Mouse (Mus musculus): ENCODE data around the gene Phpt1. TPM values are rescaled to one million over a fixed set of nuclear protein-coding genes. Genes with fewer than 3 reads are reported as not detected.
"Not testable (repeated sequence)": the region's sequence is repeated elsewhere in the genome, so short reads cannot be mapped to it uniquely, and the experiment has no call there.

Gene Phpt1
- polyA plus RNA-seq, 1 experiment from 2014 or later: 31.2 TPM

DNA sequence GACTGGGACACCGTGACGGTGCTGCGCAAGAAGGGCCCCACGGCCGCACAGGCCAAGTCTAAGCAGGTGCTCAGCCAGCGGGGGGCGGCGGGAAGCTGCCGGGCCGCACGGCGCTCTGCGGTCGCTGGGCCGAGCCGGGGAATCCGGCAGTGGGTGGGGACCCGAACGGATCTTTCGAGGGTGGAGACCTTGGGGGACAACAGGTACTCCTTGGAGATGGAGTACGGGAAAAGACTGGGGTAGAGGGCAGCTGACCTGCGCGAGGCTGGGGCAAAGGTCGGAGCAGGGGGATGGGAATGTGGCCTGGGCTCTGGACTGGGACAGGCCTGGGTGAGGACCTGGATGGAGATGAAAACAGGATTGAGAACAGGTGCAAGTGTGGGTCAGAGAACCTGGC is 17.1 kb downstream of the Phpt1 start:
- Histone ChIP-seq H3K4me2 (ENCODE audit: low read depth, low read length) (peak overlapping the region; percentile 87), H3K27me3 (ENCODE audit: control insufficient read depth, insufficient read depth, low read depth, low read length) (no peaks in the 10 kb centered on the region), H3K4me1 (ENCODE audit: control insufficient read depth, low read depth, low read length) (peaks cover 22% of the 10 kb centered on the region), H3K36me3 (ENCODE audit: control insufficient read depth, insufficient read depth) (peaks cover 18% of the 10 kb centered on the region), H3K9ac (ENCODE audit: low read depth, low read length) (peak overlapping the region; percentile 94), H3K4me3 (ENCODE audit: low read depth, low read length) (peak overlapping the region; percentile 87), H3K27ac (ENCODE audit: low read length) (peak overlapping the region; percentile 79), H3K9me3 (replicated peaks; ENCODE audit: control insufficient read depth, low read length) (no peaks in the 10 kb centered on the region)
- WGBS (ENCODE audit: insufficient replicate concordance): 0% methylated on average over 24 of the region's 24 CpGs
- ATAC-seq (ENCODE audit: low read depth): peak; percentile 53

DNA sequence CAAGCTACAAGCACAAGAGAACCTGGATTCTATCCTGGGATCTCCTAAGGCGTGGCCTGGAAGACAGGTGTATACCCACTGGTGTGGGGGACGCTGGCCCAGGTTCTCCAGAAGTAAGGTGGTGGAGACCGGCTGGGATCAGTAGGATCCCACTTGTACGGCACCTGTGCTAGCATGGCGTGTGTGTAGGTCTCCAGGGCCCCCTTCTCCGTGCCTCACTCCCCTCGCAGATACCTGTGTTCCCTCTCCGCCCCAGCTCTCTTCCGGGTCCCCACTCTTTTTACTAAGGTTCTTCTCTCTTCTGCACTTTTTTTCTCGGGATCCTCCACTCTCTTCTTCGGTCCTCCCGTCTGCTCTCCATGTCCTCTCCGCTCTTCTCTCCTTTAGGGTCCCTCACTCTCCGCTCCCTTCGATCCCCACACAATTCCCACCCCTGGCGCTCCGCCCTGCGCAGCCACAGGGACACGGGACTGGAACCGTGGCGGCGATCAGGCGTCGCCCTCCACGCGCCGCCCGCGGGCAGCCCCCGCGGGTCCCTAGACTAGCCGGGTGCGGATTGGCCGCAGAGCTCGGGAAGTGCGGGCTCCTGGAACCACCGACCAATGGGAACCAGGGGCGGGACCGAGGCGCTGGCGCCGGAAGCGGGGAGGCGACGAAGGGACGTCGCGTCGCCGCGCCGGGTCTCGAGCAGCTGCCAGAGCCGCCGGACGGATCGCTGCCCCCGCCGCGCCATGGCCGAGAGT is 17.6 kb downstream of the Phpt1 start, which contains the start of gene Edf1:
TSS of gene Edf1 (plus strand) at position 627 of the 743 bp plus-strand sequence.
- peak within 1 kb of the TSS; percentile 93 for H3K4me2 ChIP-seq (ENCODE audit: low read depth, low read length)
- WGBS (ENCODE audit: insufficient replicate concordance): under 1% methylated on average over 60 of the region's 61 CpGs
- ATAC-seq (ENCODE audit: low read depth): peak; percentile 99

DNA sequence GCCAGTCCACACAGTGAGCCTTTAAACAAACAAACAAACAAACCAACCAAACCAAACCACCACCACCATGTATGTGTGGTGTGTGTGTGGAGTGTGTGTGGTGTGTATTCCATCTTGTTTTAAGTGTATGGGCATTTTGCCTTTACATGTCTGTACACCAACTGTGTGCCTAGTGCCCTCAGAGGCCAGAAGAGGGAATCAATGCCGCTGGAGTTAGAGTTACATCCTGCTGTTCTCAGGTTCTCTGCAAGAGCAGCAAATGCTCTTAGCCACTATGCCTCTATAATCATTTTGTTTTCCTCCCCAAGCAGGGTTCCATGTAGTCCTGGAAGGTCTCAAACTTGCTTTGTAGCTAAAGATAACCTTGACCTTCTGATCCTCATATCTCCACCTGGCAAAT is 18.7 kb downstream of the Phpt1 start:
- ATAC-seq (ENCODE audit: low read depth): no peak
- H3K4me1 ChIP-seq (ENCODE audit: control insufficient read depth, low read depth, low read length): peaks cover 22% of the 10 kb centered on the region
- WGBS (ENCODE audit: insufficient replicate concordance): 56% methylated on average over 1 of the region's 1 CpGs
- H3K4me2 ChIP-seq (ENCODE audit: low read depth, low read length): no peak overlapping the region
- no peaks in the 10 kb centered on the region for H3K27me3 ChIP-seq (ENCODE audit: control insufficient read depth, insufficient read depth, low read depth, low read length)
- no peak overlapping the region for H3K27ac ChIP-seq (ENCODE audit: low read length)
- H3K9ac ChIP-seq (ENCODE audit: low read depth, low read length): no peak overlapping the region
- peaks cover 8% of the 10 kb centered on the region for H3K36me3 ChIP-seq (ENCODE audit: control insufficient read depth, insufficient read depth)
- no peaks in the 10 kb centered on the region for H3K9me3 ChIP-seq (replicated peaks; ENCODE audit: control insufficient read depth, low read length)
- no peak overlapping the region for H3K4me3 ChIP-seq (ENCODE audit: low read depth, low read length)

More for the DNA sequence above, 17.6 kb downstream of the Phpt1 start, which contains the start of gene Edf1:
- no peaks in the 10 kb centered on the region for H3K27me3 ChIP-seq (ENCODE audit: control insufficient read depth, insufficient read depth, low read depth, low read length)
- H3K4me3 ChIP-seq (ENCODE audit: low read depth, low read length): peak within 1 kb of the TSS; percentile 87
- peak within 1 kb of the TSS; percentile 94 for H3K9ac ChIP-seq (ENCODE audit: low read depth, low read length)
- peaks cover 13% of the 10 kb centered on the region for H3K36me3 ChIP-seq (ENCODE audit: control insufficient read depth, insufficient read depth)
- H3K27ac ChIP-seq (ENCODE audit: low read length): peak within 1 kb of the TSS; percentile 79
- no peaks in the 10 kb centered on the region for H3K9me3 ChIP-seq (replicated peaks; ENCODE audit: control insufficient read depth, low read length)
- H3K4me1 ChIP-seq (ENCODE audit: control insufficient read depth, low read depth, low read length): peaks cover 22% of the 10 kb centered on the region

DNA sequence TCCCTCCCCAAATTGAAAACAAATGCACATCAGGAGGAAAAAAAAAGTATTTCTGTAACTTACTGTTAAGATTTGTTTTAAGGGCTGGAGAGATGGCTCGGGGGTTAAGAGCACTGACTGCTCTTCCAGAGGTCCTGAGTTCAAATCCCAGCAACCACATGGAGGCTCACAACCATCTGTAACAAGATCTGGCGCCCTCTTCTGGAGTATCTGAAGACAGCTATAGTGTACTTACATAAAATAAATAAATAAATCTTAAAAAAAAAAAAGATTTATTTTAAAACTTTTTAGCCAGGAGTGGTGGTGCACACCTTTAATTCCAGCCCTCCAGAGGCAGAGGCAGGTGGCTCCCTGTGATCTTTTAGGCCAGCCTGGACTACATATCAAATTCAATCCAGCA is 19.5 kb downstream of the Phpt1 start:
- not testable (repeated sequence) for H3K9ac ChIP-seq (ENCODE audit: low read depth, low read length); H3K27ac ChIP-seq (ENCODE audit: low read length); H3K27me3 ChIP-seq (ENCODE audit: control insufficient read depth, insufficient read depth, low read depth, low read length); H3K9me3 ChIP-seq (replicated peaks; ENCODE audit: control insufficient read depth, low read length); H3K4me3 ChIP-seq (ENCODE audit: low read depth, low read length); ATAC-seq (ENCODE audit: low read depth); H3K4me2 ChIP-seq (ENCODE audit: low read depth, low read length); H3K36me3 ChIP-seq (ENCODE audit: control insufficient read depth, insufficient read depth)
- 45% methylated on average over 2 of the region's 2 CpGs for WGBS (ENCODE audit: insufficient replicate concordance)
- peaks cover 22% of the 10 kb centered on the region for H3K4me1 ChIP-seq (ENCODE audit: control insufficient read depth, low read depth, low read length)

DNA sequence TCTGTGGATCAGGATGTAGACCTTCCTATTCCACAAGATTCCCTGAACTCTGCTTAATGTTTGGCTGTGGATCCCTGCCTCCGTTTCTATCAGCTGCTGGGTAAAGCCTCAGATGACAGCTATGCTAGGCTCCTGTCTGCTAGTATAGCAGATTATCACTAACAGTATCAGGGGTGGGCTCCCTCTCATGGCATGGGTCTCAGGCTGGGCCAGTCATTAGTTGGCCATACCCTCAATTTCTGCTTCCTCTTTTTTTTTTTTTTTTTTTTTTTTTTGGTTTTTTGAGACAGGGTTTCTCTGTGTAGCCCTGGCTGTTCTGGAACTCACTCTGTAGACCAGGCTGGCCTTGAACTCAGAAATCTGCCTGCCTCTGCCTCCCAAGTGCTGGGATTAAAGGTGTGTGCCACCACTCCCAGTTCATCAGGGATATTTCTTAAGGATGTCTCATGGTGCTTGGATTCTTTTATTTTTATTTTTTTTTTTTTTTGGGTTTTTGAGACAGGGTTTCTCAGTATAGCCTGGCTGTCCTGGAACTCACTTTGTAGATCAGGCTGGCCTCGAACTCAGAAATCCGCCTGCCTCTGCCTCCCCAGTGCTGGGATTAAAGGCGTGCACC is 21.7 kb downstream of the Phpt1 start:
- 62% methylated on average over 4 of the region's 4 CpGs for WGBS (ENCODE audit: insufficient replicate concordance)
- not testable (repeated sequence) for H3K27me3 ChIP-seq (ENCODE audit: control insufficient read depth, insufficient read depth, low read depth, low read length); H3K4me1 ChIP-seq (ENCODE audit: control insufficient read depth, low read depth, low read length); H3K27ac ChIP-seq (ENCODE audit: low read length); ATAC-seq (ENCODE audit: low read depth); H3K9me3 ChIP-seq (replicated peaks; ENCODE audit: control insufficient read depth, low read length); H3K4me3 ChIP-seq (ENCODE audit: low read depth, low read length); H3K36me3 ChIP-seq (ENCODE audit: control insufficient read depth, insufficient read depth); H3K9ac ChIP-seq (ENCODE audit: low read depth, low read length); H3K4me2 ChIP-seq (ENCODE audit: low read depth, low read length)

DNA sequence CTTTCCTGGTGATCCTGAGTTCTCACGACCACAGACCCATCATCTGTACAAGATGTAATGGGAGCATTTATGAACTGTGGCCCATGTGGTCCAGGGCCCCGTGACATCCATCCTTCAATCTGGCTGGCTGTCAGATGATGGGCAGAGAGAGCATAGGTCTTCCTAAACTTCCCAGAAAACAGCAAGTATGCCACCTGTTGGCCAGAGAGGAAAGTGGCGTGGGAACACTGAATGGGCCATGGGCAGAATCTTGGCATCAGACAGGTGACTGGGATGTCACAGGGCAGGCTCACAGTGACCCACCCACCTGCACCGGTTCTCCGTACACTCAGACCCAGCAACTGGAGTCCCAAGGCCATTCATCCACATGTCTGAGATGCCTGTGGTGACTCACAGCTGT is 23.8 kb downstream of the Phpt1 start:
- H3K9ac ChIP-seq (ENCODE audit: low read depth, low read length): no peak overlapping the region
- H3K27ac ChIP-seq (ENCODE audit: low read length): no peak overlapping the region
- H3K4me3 ChIP-seq (ENCODE audit: low read depth, low read length): no peak overlapping the region
- ATAC-seq (ENCODE audit: low read depth): no peak
- H3K36me3 ChIP-seq (ENCODE audit: control insufficient read depth, insufficient read depth): no peaks in the 10 kb centered on the region
- WGBS (ENCODE audit: insufficient replicate concordance): 34% methylated on average over 5 of the region's 5 CpGs
- H3K27me3 ChIP-seq (ENCODE audit: control insufficient read depth, insufficient read depth, low read depth, low read length): no peaks in the 10 kb centered on the region
- H3K4me2 ChIP-seq (ENCODE audit: low read depth, low read length): no peak overlapping the region
- H3K4me1 ChIP-seq (ENCODE audit: control insufficient read depth, low read depth, low read length): peaks cover 4% of the 10 kb centered on the region; the same call in 1 of the 2 replicates
- no peaks in the 10 kb centered on the region for H3K9me3 ChIP-seq (replicated peaks; ENCODE audit: control insufficient read depth, low read length)

DNA sequence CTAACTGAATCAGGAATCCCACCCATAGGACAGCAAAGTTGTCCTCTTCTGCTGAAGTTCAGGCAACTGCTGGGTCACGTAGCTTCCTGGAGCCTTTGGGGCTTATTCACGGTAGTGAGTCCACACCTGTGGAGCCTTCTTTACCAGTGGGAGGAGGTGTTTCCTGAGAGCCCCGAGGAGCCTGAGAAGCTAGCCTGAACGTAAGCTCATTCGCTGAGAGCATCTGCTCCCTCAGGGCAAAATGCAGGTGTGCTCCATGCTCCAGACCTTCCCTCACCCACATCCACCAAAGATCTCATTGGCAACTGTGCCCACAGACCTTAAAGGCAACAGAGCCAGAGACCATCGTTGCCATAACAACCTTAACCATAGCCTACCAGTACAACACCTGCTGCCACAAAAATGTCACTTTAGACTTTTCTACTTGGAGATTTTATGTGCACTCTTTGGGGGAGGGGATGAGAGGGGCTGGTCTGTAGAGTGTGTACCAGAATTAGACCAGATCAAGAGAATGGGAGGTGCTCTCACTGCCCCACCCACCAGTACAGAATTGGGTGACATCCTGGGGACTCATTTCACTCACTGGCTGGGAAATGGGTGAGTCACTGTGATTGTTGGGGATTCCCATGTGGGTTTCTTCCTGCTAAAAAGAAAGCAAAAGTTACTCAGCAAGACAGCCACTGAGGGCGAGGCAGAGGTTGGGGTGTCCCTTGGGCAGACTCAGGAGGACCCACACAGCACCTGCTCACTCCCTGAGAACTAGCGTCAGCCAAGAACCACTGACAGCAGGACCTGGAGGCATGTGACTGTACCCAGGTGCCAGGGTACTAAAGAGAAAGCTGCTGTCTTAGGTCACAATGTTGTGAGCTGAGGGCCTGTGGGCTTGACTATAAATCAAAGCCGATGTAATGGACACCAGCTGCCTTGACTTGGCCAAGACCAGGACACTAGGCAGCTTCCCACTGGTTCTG is 25.7 kb downstream of the Phpt1 start:
- peaks cover 16% of the 10 kb centered on the region for H3K4me1 ChIP-seq (ENCODE audit: control insufficient read depth, low read depth, low read length)
- no peak overlapping the region for H3K4me3 ChIP-seq (ENCODE audit: low read depth, low read length)
- ATAC-seq (ENCODE audit: low read depth): no peak
- H3K27me3 ChIP-seq (ENCODE audit: control insufficient read depth, insufficient read depth, low read depth, low read length): no peaks in the 10 kb centered on the region
- no peak overlapping the region for H3K4me2 ChIP-seq (ENCODE audit: low read depth, low read length)
- no peaks in the 10 kb centered on the region; the same call in 1 of the 2 replicates for H3K36me3 ChIP-seq (ENCODE audit: control insufficient read depth, insufficient read depth)
- H3K27ac ChIP-seq (ENCODE audit: low read length): no peak overlapping the region
- H3K9ac ChIP-seq (ENCODE audit: low read depth, low read length): no peak overlapping the region
- WGBS (ENCODE audit: insufficient replicate concordance): 66% methylated on average over 9 of the region's 9 CpGs
- no peaks in the 10 kb centered on the region for H3K9me3 ChIP-seq (replicated peaks; ENCODE audit: control insufficient read depth, low read length)

DNA sequence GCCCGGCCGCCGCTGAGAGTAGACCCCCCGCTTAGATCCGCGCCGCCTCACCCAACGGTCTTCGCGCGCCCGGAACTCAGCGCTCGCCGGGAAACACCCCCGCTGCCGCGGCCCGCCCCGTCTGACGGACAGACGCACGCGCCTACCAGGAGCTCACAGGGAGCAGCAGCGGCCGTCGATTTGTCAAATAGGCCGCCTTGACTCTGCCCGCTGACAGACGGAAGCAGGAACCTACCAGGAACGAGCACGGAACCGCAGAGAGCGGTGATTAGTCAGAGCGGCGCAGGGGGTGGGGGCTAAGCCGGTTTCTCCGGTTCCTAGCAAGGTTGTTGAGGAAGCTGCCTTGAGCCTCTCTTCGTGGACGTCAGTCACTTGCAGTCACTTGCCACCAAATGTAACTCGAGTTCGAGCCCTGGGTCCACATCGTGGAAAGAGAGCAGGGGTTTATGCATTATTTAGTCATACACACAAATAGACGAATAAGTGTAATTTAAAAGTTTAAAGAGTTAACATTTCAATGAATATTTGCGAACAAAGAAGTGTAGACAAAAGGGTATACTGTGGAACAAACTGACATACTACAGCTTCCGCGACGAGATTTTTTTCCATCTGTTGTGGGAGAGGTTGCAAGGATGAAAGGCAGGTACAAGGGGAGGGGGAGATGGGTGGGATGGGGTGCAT is 28.1 kb downstream of the Phpt1 start, which contains the start of gene Traf2:
TSS of gene Traf2 (minus strand) at position 130 of the 681 bp plus-strand sequence.
- H3K4me3 ChIP-seq (ENCODE audit: low read depth, low read length): peak within 1 kb of the TSS; percentile 86
- WGBS (ENCODE audit: insufficient replicate concordance): 3% methylated on average over 48 of the region's 48 CpGs
- no peaks in the 10 kb centered on the region for H3K27me3 ChIP-seq (ENCODE audit: control insufficient read depth, insufficient read depth, low read depth, low read length)
- H3K4me2 ChIP-seq (ENCODE audit: low read depth, low read length): peak within 1 kb of the TSS; percentile 83
- ATAC-seq (ENCODE audit: low read depth): peak; percentile 99
- no peaks in the 10 kb centered on the region; the same call in 1 of the 2 replicates for H3K36me3 ChIP-seq (ENCODE audit: control insufficient read depth, insufficient read depth)
- no peaks in the 10 kb centered on the region for H3K9me3 ChIP-seq (replicated peaks; ENCODE audit: control insufficient read depth, low read length)
- H3K27ac ChIP-seq (ENCODE audit: low read length): peak within 1 kb of the TSS; percentile 76
- peak within 1 kb of the TSS; percentile 85 for H3K9ac ChIP-seq (ENCODE audit: low read depth, low read length)
- peaks cover 16% of the 10 kb centered on the region for H3K4me1 ChIP-seq (ENCODE audit: control insufficient read depth, low read depth, low read length)
